Mouse (Mus musculus) lung, embryonic 14.5 days (tissue): ENCODE results near the gene Oxld1. TPM values are rescaled to one million over a fixed set of nuclear protein-coding genes. Genes with fewer than 3 reads are reported as not detected.
A peak's percentile ranks its signal among the peaks of the same experiment; 100 is the strongest.

ENCODE experiments used
- ATAC-seq: fragments of 200-750 bp; cut with Nextera tagmentation; 2 replicates; pipeline ENCODE4 v1.8.0; 2017; ENCODE audit warnings: mild to moderate bottlenecking, moderate TSS enrichment, moderate library complexity; ENCODE audit not compliant: insufficient read depth
- DNase-seq: peaks from one replicate; pipeline ENCODE4 v3.0.0-alpha.2; 2015
- H3K27ac ChIP-seq: fragments of 300-500 bp; sonication (generic); 2 replicates; pipeline ENCODE4 v1.5.1; 2014; ENCODE audit warnings: low read depth, mild to moderate bottlenecking, moderate library complexity
- H3K27me3 ChIP-seq: fragments of 300-500 bp; sonication (generic); 2 replicates; pipeline ENCODE4 v1.6.1; 2014; ENCODE audit warnings: low read length, control low read depth; ENCODE audit not compliant: insufficient read depth
- H3K36me3 ChIP-seq: fragments of 300-500 bp; sonication (generic); 2 replicates; pipeline ENCODE4 v1.6.1; 2014; ENCODE audit warnings: control low read depth; ENCODE audit not compliant: insufficient read depth
- H3K4me1 ChIP-seq: fragments of 300-500 bp; sonication (generic); 2 replicates; pipeline ENCODE4 v1.6.1; 2014; ENCODE audit warnings: antibody characterized with exemption, control low read depth; ENCODE audit not compliant: insufficient read depth
- H3K4me2 ChIP-seq: fragments of 300-500 bp; sonication (generic); 2 replicates; pipeline ENCODE4 v1.6.1; 2014; ENCODE audit warnings: mild to moderate bottlenecking
- H3K4me3 ChIP-seq: fragments of 300-500 bp; sonication (generic); 2 replicates; pipeline ENCODE4 v1.5.1; 2014; ENCODE audit warnings: low read depth, low read length
- H3K9ac ChIP-seq: fragments of 300-500 bp; sonication (generic); 2 replicates; pipeline ENCODE4 v1.6.1; 2014
- H3K9me3 ChIP-seq: fragments of 300-500 bp; sonication (generic); 2 replicates; pipeline ENCODE4 v1.6.1; 2016; ENCODE audit warnings: low read depth, low read length, control low read depth
- CTCF ChIP-seq: IDR thresholded peaks from 2 replicates; pipeline ENCODE4 v1.5.1; 2016; ENCODE audit warnings: antibody characterized with exemption, low read depth
- WGBS: fragments of 180-500 bp; shearing (Covaris S2); extraction: QIAGEN DNeasy Blood & Tissue Kit; methylation state at CpG from one replicate; pipeline ENCODE4 v1.1.7; 2014; 5-methylcytosine and 5-hydroxymethylcytosine counted together
- polyA plus RNA-seq: library from polyadenylated mRNA; unstranded; fragments of >200 nt; fragmentation: Nextera tagmentation; extraction: Ambion mirVana; gene quantifications from 2 replicates; pipeline ENCODE4 v1.2.1, GENCODE M21; 2014

Gene Oxld1
- polyA plus RNA-seq, 1 experiment from 2014 or later, result 10.9 TPM

DNA sequence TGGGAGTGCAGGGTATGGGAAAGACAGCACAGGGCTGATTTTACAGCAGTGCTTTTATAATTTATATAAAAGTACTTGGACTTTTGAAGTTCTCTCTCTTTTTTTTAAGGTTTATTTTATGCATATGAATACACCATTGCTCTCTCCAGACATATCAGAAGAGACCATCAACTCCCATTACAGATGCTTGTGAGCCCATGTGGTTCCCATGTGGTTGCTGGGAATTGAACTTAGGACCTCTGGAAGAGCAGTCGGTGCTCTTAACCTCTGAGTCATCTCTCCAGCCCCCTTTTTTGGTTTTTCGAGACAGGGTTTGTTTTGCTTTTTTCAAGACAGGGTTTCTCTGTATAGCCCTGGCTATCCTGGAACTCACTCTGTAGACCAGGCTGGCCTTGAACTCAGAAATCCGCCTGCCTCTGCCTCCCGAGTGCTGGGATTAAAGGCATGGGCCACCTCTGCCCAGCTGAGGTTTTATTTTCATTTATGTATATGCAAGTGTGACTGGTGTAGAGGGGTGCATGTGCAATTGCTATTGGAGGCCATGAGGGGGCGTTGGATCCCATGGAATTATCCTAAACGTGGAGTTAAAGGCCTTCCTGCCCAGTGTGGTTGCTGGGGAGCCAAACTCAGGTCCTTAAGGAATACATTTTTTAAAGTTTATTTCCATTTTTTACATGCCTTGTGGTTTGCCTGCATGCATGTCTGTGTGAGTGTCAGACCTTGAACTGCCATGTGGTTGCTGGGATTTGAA, 1.2 kb upstream of the Oxld1 start:
- ATAC-seq (no peak), DNase-seq (no peak)
- Histone ChIP-seq H3K4me3 (peak overlapping the region; percentile 90), H3K9ac (peak overlapping the region; percentile 91), H3K27me3 (no peaks in the 10 kb centered on the region), H3K27ac (peak overlapping the region; percentile 80; the same call in 1 of the 2 replicates), H3K4me1 (0 out of 2 replicates have a peak, but pooled peaks cover 3% of the 10 kb centered on the region), H3K9me3 (no peaks in the 10 kb centered on the region), H3K36me3 (peaks cover 45% of the 10 kb centered on the region), H3K4me2 (peak overlapping the region; percentile 94)
- peak; percentile 36; the same call in 1 of the 2 replicates for TF ChIP-seq CTCF
- WGBS, result 61% methylated on average over 6 of the region's 6 CpGs

DNA sequence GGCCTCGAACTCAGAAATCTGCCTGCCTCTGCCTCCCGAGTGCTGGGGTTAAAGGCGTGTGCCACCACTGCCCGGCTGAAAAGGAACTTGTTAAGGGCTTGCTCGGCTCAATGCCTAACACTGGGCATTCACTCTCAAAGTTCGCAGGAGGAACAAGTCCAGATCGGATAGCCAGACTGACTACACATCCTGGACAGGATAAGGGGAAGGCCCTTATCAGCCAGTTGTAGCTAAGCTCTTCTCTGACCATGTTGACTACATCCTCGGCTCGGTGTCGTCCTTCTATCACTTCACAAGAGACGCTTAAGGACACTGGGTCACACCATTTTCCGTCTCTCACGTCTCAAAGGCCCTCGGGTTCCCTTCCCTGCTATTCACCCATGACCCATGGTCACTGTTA, 498 bp downstream of the Oxld1 start:
- 24% methylated on average over 14 of the region's 14 CpGs for WGBS
- Histone ChIP-seq H3K36me3 (peaks cover 31% of the 10 kb centered on the region), H3K4me3 (peak overlapping the region; percentile 90), H3K27me3 (no peaks in the 10 kb centered on the region), H3K4me2 (peak overlapping the region; percentile 94), H3K9ac (peak overlapping the region; percentile 91), H3K4me1 (0 out of 2 replicates have a peak, but pooled peaks cover 3% of the 10 kb centered on the region), H3K9me3 (no peaks in the 10 kb centered on the region), H3K27ac (peak overlapping the region; percentile 80)
- ATAC-seq (peak; percentile 2; the same call in 1 of the 2 replicates), DNase-seq (peak; percentile 11)
- TF ChIP-seq CTCF, result no peak

- 92% methylated on average over 7 of the region's 7 CpGs for WGBS
- H3K9me3 ChIP-seq, result no peaks in the 10 kb centered on the region
- no peaks in the 10 kb centered on the region for H3K27me3 ChIP-seq
- H3K4me2 ChIP-seq, result no peak overlapping the region
- 0 out of 2 replicates have a peak, but pooled peaks cover 3% of the 10 kb centered on the region for H3K4me1 ChIP-seq
- no peak overlapping the region for H3K9ac ChIP-seq
- TF ChIP-seq CTCF, result no peak
- no peak overlapping the region for H3K4me3 ChIP-seq
- H3K36me3 ChIP-seq, result peaks cover 12% of the 10 kb centered on the region
- ATAC-seq, result no peak
- no peak overlapping the region for H3K27ac ChIP-seq
- DNase-seq, result no peak
Measured at GRCm38 (mm10) chr11:120455413-120455812, 2.5 kb downstream of the Oxld1 start.

DNA sequence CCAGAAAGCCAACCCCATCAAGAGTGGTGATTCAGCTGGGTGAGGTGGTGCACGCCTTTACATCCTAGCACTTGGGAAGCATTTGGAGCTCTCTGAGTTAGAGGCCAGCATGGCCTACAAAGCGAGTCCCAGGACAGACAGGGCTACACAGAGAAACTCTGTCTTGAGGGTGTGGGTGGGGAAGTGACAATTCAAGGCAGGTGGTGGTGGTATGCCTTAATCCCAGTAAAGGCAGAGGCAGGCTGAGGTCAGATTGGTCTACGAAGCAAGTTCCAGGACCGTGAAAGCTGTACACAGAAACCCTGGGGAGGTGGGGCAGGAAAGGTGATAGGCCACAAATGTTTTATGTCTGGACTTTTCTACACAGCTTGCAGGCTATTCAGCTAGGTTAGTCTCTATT, 2.9 kb downstream of the Oxld1 start:
- ATAC-seq (no peak), DNase-seq (no peak)
- no peak overlapping the region for H3K9ac ChIP-seq
- 80% methylated on average over 4 of the region's 4 CpGs for WGBS
- H3K27ac ChIP-seq, result no peak overlapping the region
- H3K4me1 ChIP-seq, result 0 out of 2 replicates have a peak, but pooled peaks cover 3% of the 10 kb centered on the region
- H3K4me2 ChIP-seq, result no peak overlapping the region
- no peak overlapping the region for H3K4me3 ChIP-seq
- H3K36me3 ChIP-seq, result peaks cover 8% of the 10 kb centered on the region
- no peaks in the 10 kb centered on the region for H3K9me3 ChIP-seq
- no peaks in the 10 kb centered on the region for H3K27me3 ChIP-seq
- no peak for TF ChIP-seq CTCF

DNA sequence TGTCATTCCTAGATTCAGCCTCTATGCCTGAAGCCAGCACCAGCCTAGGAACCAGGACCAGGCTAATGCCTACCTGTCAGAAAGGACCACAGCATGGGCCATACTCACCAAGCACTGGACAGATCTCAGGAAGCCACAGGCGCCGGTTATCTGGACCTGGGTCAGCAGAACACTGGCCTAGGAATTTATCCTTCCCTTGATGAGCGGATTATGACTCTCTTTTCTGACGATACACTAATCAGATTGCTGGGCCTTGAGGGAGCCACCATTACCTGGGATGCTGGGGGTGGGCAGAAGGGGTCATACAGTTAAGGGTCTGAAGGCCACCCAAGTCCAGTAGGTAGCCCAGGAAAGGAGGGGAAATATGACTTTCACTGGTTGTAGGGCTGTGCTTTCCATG, 4.6 kb downstream of the Oxld1 start, which contains the start of gene Pde6g:
Gene Pde6g, minus strand, starts transcription at position 195 of the 400 bp plus-strand sequence.
- no peak for ATAC-seq
- no peak within 1 kb of the TSS for H3K9ac ChIP-seq
- 0 out of 2 replicates have a peak, but pooled peaks cover 3% of the 10 kb centered on the region for H3K4me1 ChIP-seq
- H3K9me3 ChIP-seq, result no peaks in the 10 kb centered on the region
- TF ChIP-seq CTCF, result no peak
- no peaks in the 10 kb centered on the region for H3K36me3 ChIP-seq
- no peaks in the 10 kb centered on the region for H3K27me3 ChIP-seq
- H3K27ac ChIP-seq, result no peak within 1 kb of the TSS
- no peak within 1 kb of the TSS for H3K4me2 ChIP-seq
- no peak within 1 kb of the TSS for H3K4me3 ChIP-seq
- WGBS, result 79% methylated on average over 4 of the region's 4 CpGs
- no peak for DNase-seq

- WGBS, result 56% methylated on average over 3 of the region's 3 CpGs
- ATAC-seq, result no peak
- Histone ChIP-seq H3K27ac (no peak overlapping the region), H3K4me3 (no peak overlapping the region), H3K9ac (no peak overlapping the region), H3K4me2 (no peak overlapping the region), H3K9me3 (no peaks in the 10 kb centered on the region), H3K36me3 (no peaks in the 10 kb centered on the region), H3K27me3 (no peaks in the 10 kb centered on the region), H3K4me1 (0 out of 2 replicates have a peak, but pooled peaks cover 3% of the 10 kb centered on the region)
- DNase-seq, result no peak
- TF ChIP-seq CTCF, result no peak
Measured at GRCm38 (mm10) chr11:120452246-120452645, 5.6 kb downstream of the Oxld1 start.

- Histone ChIP-seq H3K27ac (no peak overlapping the region), H3K4me3 (no peak overlapping the region), H3K36me3 (no peaks in the 10 kb centered on the region), H3K4me1 (no peaks in the 10 kb centered on the region), H3K4me2 (no peak overlapping the region), H3K27me3 (no peaks in the 10 kb centered on the region), H3K9ac (no peak overlapping the region), H3K9me3 (no peaks in the 10 kb centered on the region)
- no peak for DNase-seq
- no peak for ATAC-seq
- TF ChIP-seq CTCF, result no peak
- 64% methylated on average over 7 of the region's 7 CpGs for WGBS
Measured at GRCm38 (mm10) chr11:120447179-120447578, 10.7 kb downstream of the Oxld1 start.
